Mouse (Mus musculus): ENCODE results near the gene Cuedc2.
A peak's percentile ranks its signal among the peaks of the same experiment; 100 is the strongest.

Cuedc2 gene

GRCm38 (mm10) chr19:46308303-46308702 lies 30.2 kb downstream of the Cuedc2 start:
- DNase-seq (ENCODE audit: low spot score in 2 of 2), result peak; percentile 11 to 17

GRCm38 (mm10) chr19:46307781-46308180 lies 30.7 kb downstream of the Cuedc2 start:
- DNase-seq (ENCODE audit: low spot score in 2 of 2), result no peak

- no peak for DNase-seq (ENCODE audit: low spot score in 2 of 2)
These were observed 31.7 kb downstream of the Cuedc2 start for GRCm38 (mm10) chr19:46306751-46307289.

GRCm38 (mm10) chr19:46306268-46306610 lies 32.3 kb downstream of the Cuedc2 start:
- DNase-seq (ENCODE audit: low spot score in 2 of 2), result no peak

GRCm38 (mm10) chr19:46305432-46306267 lies 32.9 kb downstream of the Cuedc2 start:
- DNase-seq (ENCODE audit: low spot score in 2 of 2), result peak; percentile 56 to 70

- DNase-seq (ENCODE audit: low spot score in 2 of 2), result no peak
These were observed 33.6 kb downstream of the Cuedc2 start for GRCm38 (mm10) chr19:46304908-46305333.

- peak; percentile 84 to 85 for DNase-seq (ENCODE audit: low spot score in 2 of 2)
These were observed 34.2 kb downstream of the Cuedc2 start, which contains the start of gene Nfkb2 for GRCm38 (mm10) chr19:46304216-46304841. Gene Nfkb2 (plus strand): TSS chr19:46304320.

- DNase-seq (ENCODE audit: low spot score in 2 of 2), result no peak
These were observed 35.0 kb downstream of the Cuedc2 start for GRCm38 (mm10) chr19:46303251-46304215.

- no peak for DNase-seq (ENCODE audit: low spot score in 2 of 2)
These were observed 36.0 kb downstream of the Cuedc2 start for GRCm38 (mm10) chr19:46302551-46302950.

- DNase-seq (ENCODE audit: low spot score in 2 of 2), result no peak
These were observed 38.0 kb downstream of the Cuedc2 start for GRCm38 (mm10) chr19:46300294-46301045.

- DNase-seq (ENCODE audit: low spot score in 2 of 2), result no peak
These were observed 41.6 kb downstream of the Cuedc2 start for GRCm38 (mm10) chr19:46296938-46297337.

GRCm38 (mm10) chr19:46290535-46291105 lies 47.9 kb downstream of the Cuedc2 start:
- DNase-seq (ENCODE audit: low spot score in 2 of 2), result no peak

- no peak for DNase-seq (ENCODE audit: low spot score in 2 of 2)
These were observed 50.9 kb downstream of the Cuedc2 start for GRCm38 (mm10) chr19:46287566-46287965.

- no peak for DNase-seq (ENCODE audit: low spot score in 2 of 2)
These were observed 51.6 kb downstream of the Cuedc2 start for GRCm38 (mm10) chr19:46286926-46287325.

- DNase-seq (ENCODE audit: low spot score in 2 of 2), result no peak
These were observed 52.5 kb downstream of the Cuedc2 start for GRCm38 (mm10) chr19:46286047-46286446.

- no peak for DNase-seq (ENCODE audit: low spot score in 2 of 2)
These were observed 52.9 kb downstream of the Cuedc2 start for GRCm38 (mm10) chr19:46285631-46286030.

GRCm38 (mm10) chr19:46284686-46285085 lies 53.8 kb downstream of the Cuedc2 start:
- no peak for DNase-seq (ENCODE audit: low spot score in 2 of 2)

- DNase-seq (ENCODE audit: low spot score in 2 of 2), result no peak
These were observed 56.2 kb downstream of the Cuedc2 start for GRCm38 (mm10) chr19:46282081-46282849.
